Mouse (Mus musculus): Measurements from ENCODE around the gene Ugcg.

Ugcg gene

GRCm38 (mm10) chr4:59188802-59189545 lies at the start of gene Ugcg:
Ugcg (plus strand) TSS chr4:59189257.
- DNase-seq (ENCODE audit: low spot score) = no peak

GRCm38 (mm10) chr4:59149043-59149442 lies 40.0 kb upstream of the Ugcg start:
- no peak for DNase-seq (ENCODE audit: low spot score)

- DNase-seq (ENCODE audit: low spot score) = no peak
Measured at GRCm38 (mm10) chr4:59150907-59151306, 38.1 kb upstream of the Ugcg start.

- DNase-seq (ENCODE audit: low spot score) = no peak
Measured at GRCm38 (mm10) chr4:59151953-59152352, 37.1 kb upstream of the Ugcg start.

GRCm38 (mm10) chr4:59156897-59157592 lies 32.0 kb upstream of the Ugcg start:
- no peak for DNase-seq (ENCODE audit: low spot score)

- no peak for DNase-seq (ENCODE audit: low spot score)
Measured at GRCm38 (mm10) chr4:59157654-59158053, 31.4 kb upstream of the Ugcg start.

- DNase-seq (ENCODE audit: low spot score) = no peak
Measured at GRCm38 (mm10) chr4:59160289-59160688, 28.8 kb upstream of the Ugcg start.

GRCm38 (mm10) chr4:59160959-59161670 lies 27.9 kb upstream of the Ugcg start:
- no peak for DNase-seq (ENCODE audit: low spot score)

- no peak for DNase-seq (ENCODE audit: low spot score)
Measured at GRCm38 (mm10) chr4:59164034-59164433, 25.0 kb upstream of the Ugcg start.

GRCm38 (mm10) chr4:59167251-59167847 lies 21.7 kb upstream of the Ugcg start:
- no peak for DNase-seq (ENCODE audit: low spot score)

GRCm38 (mm10) chr4:59169981-59170380 lies 19.1 kb upstream of the Ugcg start:
- DNase-seq (ENCODE audit: low spot score) = no peak

- no peak for DNase-seq (ENCODE audit: low spot score)
Measured at GRCm38 (mm10) chr4:59172616-59173015, 16.4 kb upstream of the Ugcg start.

GRCm38 (mm10) chr4:59173181-59173922 lies 15.7 kb upstream of the Ugcg start:
- no peak for DNase-seq (ENCODE audit: low spot score)

- no peak for DNase-seq (ENCODE audit: low spot score)
Measured at GRCm38 (mm10) chr4:59175003-59175402, 14.1 kb upstream of the Ugcg start.

GRCm38 (mm10) chr4:59175929-59176328 lies 13.1 kb upstream of the Ugcg start:
- no peak for DNase-seq (ENCODE audit: low spot score)

- DNase-seq (ENCODE audit: low spot score) = no peak
Measured at GRCm38 (mm10) chr4:59177566-59177965, 11.5 kb upstream of the Ugcg start.

- no peak for DNase-seq (ENCODE audit: low spot score)
Measured at GRCm38 (mm10) chr4:59181320-59182271, 7.5 kb upstream of the Ugcg start.

- DNase-seq (ENCODE audit: low spot score) = no peak
Measured at GRCm38 (mm10) chr4:59185671-59186070, 3.4 kb upstream of the Ugcg start.

GRCm38 (mm10) chr4:59187289-59187688 lies 1.8 kb upstream of the Ugcg start:
- no peak for DNase-seq (ENCODE audit: low spot score)

- no peak for DNase-seq (ENCODE audit: low spot score)
Measured at GRCm38 (mm10) chr4:59188474-59188801, 619 bp upstream of the Ugcg start.
